Mouse (Mus musculus): ENCODE results near the gene Lztfl1.
"Not testable (repeated sequence)": the region's sequence is repeated elsewhere in the genome, so short reads cannot be mapped to it uniquely, and the experiment has no call there.

The Lztfl1 gene

DNA sequence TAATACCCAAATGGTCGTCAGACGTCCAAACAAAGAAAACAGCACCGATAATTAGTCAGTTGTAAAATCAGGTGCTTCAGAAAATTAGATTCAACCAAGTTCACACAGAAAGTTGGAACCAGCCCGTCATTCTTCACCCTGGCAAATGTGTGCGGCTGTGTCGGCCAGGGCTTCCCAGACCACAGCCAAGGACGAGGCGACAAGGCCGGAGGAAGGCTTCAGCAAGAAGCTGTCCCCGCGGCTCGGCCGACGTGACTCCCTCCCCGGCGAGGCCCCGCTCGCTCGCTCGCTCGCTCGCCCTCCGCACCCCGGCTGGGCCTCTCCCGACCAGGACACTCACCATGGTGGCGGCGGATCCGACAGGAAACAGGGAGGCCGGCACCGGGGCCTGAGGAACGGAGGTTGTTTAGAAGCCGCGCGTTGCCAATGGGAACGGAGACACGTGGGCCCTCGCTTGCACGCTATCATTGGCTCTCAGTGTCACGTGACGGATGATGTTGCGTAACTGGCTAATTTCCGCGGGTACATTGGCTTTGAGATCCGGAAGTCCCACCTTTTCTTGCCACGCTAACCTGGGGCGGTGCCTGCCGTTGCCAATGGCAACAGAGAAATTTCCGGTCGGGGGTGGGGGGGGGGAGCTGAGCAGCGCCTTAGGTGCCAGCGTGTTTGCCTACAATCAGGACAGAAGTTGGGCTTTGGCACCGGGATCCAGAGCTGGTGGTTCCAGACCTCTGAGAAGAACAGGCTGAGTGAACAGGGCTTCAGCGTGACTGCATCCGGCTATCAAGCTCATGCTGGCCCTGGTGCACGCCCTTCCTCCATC lies at the start of gene Lztfl1:
Gene Lztfl1 (minus strand): TSS at position 512 of the 823 bp plus-strand sequence.
- peak; percentile 90 for DNase-seq (ENCODE audit: low spot score)

DNA sequence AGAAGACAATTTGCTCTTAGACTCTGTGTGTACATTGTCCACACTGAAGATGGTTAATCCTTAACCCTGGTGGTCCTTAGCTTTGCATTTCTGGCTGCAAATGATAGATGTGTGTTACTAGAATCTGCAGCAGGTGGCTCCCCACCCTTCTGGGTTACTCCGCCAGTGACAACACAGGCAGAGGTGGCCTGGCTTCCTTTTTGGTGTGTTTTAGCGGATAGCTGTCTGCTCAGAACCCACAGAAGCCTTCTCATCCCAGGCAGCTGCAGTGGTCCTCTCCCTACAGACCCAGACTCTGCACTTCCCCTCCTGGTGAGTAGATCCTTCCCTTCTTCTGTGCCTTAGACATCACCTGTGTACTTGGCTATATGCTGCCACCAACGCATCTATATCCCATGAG lies 49.5 kb upstream of the Lztfl1 start:
- no peak for DNase-seq (ENCODE audit: low spot score)

DNA sequence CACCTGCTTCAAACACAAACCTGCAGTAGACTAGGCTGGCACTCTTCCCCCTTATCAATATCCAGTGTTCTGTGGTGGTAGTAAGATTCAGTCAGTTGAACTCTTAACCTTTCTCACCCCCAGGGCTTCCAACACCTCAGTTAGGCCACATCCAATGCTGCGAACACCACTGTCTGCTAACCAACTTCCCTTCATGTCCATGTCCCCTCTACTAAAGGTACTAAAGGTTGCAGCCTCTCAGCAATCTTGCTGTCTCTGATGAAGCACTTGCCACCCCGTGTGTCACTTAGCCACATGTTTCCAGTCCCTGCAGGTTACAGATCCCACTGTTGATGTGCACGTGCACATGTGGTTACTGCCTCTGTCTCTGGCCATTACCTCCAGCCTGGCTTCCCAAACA lies 46.3 kb upstream of the Lztfl1 start:
- no peak for DNase-seq (ENCODE audit: low spot score)

DNA sequence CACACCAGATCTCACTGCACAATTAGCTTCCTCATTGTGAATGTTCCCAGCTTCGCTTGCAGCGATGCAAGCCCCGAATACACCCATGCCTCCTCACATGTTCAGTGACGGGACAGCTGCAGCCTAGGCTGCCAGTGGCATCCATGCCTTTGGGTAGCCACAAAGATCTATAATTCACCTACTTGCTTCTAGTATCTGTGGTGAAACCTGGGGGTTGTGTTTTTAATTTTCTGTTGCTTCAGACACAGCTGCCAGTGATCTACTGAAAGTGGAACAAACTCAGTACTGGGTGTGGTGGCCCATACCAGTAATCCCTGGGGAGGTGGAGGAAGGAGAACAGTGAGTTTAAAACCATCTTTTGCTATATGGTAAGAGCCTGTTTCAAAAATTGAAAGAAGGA lies 45.4 kb upstream of the Lztfl1 start:
- no peak for DNase-seq (ENCODE audit: low spot score)

DNA sequence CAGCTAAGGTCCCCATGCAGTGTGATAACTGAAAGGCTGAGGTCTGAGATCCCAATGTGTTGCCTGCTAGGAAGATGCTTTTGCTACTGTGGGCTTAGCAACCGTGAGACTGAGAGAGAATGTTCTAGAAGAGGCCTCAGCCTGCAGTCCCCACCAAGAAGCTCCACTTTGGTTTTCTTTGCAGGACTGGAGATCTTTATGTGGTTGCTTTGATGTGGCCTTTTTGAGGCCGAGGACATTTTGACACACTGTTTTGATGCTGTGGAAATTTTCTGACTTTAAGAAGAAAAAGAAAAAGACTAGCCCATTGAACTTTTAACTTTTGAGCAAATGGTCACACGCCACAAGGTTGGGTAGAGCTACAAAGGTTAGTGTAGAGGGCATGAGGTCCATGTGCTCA lies 43.3 kb upstream of the Lztfl1 start:
- no peak for DNase-seq (ENCODE audit: low spot score)

DNA sequence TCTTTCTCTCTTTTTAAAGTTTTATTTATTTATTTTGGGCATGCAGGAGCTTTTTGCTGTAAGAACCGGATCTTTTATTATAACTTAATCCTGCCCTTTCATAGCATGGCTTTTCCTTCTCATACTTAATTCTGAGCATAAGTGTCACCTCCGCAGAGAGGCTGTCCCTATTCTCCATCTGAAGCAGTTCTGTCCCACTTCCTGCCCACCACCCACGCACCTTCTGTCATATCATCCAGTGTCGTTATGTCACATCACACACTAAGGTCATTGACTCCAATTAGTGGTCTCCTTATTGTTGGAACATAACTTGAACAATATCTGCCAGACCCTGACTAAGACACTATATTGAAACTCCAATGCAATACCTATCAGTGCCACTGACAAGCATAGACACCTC lies 41.1 kb upstream of the Lztfl1 start:
- DNase-seq (ENCODE audit: low spot score), result no peak

DNA sequence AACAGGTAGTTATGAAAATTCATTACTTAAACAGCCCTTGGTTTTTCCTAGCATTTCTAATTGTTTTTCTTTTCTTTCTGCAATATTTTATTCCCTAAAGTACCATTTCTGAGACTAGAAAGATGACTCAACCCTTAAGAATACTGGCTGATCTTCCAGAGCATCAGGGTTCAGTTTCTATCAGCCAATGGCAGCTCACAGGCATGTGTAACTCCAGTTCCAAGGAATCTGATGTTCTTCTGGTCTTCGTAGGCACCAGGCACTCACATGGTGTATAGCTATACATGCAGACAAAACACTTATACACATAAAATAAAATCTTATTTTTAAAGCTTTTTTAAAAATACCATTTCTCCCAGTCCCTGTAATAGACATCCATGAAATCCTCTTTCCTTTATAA lies 40.7 kb upstream of the Lztfl1 start:
- DNase-seq (ENCODE audit: low spot score), result no peak

DNA sequence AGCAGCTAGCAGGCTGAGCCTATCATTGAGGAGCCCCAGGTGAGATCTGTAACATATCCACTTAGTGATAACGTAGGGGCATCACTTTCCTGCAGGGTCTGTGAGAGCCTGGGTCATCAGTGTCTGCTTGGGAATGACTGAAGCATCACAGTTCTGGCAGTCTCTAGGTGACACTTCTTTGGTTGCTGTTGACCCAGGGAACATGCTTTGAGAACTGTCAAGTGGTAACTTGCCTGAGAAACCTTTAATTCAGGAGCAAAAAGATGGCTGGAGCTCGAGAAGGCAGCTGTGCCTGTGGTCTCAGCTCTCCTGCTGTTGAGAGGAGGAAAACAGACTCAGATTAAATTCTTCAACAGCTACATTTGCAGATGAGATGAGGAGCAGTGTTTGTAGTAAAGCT lies 39.8 kb upstream of the Lztfl1 start:
- no peak for DNase-seq (ENCODE audit: low spot score)

DNA sequence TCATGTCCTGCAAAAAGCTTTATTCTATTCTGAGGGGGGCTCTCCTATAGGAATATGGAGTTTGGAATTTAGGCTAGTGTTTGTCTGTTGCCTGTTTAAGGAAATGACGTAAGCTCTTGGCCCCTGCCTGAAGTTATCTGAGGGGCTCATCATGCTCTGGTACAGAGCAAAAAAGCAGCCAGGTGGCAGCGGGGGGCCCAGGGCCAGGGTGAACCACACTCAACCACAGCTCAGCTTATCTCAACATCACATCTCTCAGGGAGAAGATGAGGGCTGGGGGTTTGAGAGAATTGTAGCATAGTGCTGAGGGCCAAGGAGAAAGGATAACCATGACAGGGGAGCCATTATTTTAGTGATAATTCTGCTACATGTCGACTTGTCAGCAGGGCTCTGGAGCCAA lies 39.3 kb upstream of the Lztfl1 start:
- no peak for DNase-seq (ENCODE audit: low spot score)

DNA sequence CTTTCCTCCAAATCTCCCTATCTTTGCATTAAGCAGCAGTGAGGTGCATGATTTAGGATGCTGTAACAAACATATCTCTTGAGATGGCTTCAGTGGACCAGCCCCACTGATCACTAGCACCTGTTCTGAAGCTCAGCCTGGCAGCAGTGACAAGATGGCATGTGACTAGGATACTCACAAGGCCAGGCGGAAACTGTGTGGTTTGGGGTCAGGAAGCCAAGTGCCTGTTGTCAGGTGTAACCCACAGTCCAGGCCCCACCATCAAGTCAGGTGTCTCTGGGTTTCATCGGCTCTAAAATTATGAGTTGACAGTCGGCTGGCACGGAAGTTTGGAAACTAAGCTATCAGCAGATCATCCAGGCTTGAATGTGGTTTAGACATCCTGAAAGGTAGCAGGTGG lies 36.8 kb upstream of the Lztfl1 start:
- DNase-seq (ENCODE audit: low spot score), result no peak

DNA sequence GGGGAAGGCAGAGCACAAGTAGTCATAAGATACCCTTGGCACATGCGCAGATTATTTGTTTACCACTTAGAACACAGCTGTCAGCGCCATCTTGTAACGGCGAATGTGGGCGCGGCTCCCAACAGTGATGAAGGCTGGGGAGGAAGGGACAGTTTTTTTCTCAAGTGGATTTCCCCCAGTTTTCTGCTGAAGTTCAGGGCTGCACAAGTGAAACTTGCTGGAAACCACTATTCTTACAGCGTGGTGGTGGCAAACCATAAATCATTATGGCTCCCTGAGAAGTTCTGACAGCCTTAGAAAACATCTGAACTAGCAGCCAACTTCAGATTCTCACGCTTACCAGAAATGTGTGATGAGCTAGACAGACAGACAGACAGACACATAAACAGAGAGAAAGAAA lies 32.2 kb upstream of the Lztfl1 start:
- DNase-seq (ENCODE audit: low spot score), result not testable (repeated sequence)

DNA sequence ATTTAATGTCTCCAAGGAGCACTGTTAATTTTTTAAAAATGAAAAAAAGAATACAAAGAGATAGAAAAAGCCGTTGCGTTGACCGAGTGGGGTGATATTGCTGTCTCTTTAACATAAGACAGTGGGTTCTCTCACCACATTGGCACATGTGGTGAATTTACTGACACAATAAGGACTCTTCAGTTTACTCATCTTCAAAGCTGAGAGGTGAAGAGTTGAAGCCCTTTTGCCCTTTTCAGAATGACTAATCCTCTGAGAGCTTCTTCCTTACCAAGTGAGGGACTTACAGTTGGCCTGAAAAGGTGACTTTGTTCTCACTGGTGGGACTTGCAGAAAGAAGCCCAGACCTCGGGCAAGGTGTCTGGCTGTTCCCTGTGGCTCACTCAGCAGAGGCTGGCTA lies 23.3 kb upstream of the Lztfl1 start:
- no peak for DNase-seq (ENCODE audit: low spot score)

DNA sequence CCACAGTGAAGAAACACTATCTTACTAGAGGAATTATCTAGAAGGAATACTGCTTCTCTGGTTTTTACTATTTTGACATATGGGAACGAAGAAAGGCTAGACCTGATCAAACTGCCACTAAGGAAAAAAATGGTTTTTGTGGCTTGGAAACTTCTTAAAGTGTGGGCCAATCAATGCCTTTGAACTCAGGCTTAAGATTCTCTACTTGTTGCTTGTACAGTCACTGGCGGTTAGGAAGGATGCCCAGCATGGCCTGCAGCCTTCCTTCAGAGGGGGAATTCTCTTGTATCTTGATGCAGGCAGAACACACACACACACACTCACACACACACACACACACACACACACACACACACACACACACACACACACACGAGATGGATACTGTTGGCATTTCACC lies 16.6 kb upstream of the Lztfl1 start:
- no peak for DNase-seq (ENCODE audit: low spot score)

DNA sequence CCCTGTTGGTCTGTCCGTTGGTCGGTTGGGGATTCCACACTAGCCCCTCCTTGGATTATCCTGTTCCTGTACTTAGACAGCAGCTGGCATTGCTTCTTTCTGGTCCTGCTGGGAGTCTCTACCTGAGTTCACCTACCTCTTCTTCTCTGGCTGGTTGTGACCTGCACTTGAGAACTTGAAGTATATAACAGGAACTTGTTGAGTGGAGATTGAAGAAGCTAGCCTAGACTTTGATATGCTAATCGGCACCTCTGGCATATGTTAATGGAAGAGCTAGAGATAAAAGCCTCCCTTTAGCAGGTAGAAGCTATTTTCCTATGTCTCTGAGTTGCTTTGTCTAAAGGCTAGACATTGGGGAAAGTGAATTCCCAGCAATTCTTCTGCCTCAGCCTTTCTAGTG lies 13.8 kb upstream of the Lztfl1 start:
- no peak for DNase-seq (ENCODE audit: low spot score)

DNA sequence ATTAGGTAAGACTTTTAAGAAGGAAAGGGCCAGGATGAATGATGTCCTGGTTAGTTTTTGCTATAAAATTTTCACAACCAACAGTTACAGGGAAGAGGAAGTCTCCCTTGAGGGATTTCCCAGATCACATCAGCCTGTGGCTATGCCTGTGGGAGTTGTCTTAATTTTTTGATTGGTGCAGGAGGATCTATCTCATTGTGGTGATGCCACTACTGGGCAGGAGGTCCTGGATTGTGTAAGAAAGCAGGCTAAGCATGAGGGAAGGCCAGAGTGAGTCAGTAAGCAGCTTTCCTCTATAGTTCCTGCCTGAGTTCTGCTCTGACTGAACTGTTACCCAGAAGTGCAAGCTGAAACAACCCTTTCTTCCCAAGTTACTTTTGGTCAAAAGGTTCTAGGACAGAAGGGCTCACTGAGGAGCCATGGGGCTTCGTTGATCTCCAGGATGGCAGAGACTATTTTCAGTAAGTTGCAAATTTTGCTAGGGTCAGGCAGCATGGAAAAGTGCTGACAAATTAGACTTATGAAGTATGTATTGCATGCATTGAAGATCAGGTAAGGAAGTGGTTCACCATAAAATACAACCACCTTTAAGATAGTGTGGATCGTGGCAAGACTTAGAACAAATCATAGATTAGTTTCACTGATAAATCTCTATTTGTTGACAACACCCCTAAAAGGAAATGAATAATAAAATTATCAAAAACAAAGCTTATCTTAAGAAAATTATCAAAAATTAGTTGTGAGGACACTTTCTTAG lies 5.4 kb upstream of the Lztfl1 start:
- DNase-seq (ENCODE audit: low spot score), result no peak

DNA sequence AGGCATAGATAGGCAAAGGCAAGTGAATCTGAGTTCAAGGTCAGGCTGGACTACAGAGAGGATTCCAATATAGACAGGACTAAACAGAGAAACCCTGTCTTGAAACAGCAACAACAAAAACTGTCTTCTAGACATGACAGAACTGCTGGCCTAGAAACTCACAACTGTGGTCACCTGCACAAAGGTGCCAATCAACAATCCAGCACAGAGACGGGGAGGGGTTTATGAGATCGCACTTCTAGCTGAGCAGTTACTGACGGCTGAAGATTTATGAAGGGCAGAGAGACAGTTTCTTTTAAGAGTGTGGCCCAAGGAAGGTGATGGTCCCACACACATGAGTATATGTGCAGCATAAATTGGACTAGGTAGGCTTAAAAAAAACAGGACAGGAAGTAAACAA lies 1.2 kb downstream of the Lztfl1 start:
- DNase-seq (ENCODE audit: low spot score), result no peak

DNA sequence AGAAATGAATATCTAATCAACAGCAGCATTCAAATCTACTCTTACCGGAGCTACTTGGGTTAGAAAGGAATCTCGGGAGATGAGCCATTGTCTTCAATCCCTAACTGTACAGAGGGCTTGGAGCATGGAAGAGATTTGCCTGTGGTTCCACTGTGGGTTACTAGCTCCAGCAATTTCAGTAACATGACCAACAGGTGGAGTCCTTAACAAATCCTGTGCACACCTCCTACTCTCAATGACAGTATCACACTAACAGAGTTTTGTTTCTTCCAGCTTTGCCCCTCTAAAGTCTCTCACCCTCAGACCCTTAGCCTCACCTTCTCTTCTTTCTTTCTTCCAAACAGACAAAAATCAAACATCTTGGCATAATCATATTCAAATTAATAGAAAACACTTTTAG lies 4.4 kb downstream of the Lztfl1 start:
- no peak for DNase-seq (ENCODE audit: low spot score)

DNA sequence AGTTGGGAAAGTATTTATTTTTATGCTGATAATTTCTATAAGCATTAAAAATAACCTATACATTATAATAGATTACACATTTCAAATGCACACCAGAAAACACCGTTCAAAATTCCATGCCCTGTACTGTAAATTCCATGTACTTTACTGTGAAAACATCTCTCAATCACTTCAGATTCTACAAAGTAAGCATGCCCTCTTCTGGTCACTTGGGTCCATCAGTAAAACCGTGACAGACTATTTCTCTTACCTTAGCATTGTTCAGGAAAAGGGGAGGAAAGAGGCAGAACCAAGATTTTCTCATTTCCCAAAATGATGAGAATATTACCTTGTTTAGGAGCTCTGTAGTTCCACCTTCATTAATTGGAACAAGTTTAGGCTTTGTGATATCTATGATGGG lies 8.3 kb downstream of the Lztfl1 start:
- no peak for DNase-seq (ENCODE audit: low spot score)

DNA sequence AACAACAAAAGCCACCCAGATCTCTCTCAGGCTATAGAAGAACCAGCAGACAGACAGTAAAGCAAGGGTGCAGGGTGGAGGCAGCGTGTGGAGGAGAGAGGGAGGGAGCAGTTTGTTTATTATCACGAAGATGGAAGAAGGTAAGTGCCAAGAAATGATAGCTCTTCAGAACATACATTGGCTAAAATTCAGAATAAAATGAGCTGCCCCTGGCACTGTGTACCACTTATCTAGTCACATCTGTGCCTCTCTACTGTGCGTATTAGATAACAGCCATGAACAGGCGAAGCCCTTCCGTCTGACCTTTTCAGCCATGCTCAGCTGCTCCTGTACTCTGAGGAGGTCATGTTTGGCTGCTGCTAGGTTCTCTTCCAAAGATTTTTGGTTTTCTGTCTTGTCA lies 15.7 kb downstream of the Lztfl1 start:
- DNase-seq (ENCODE audit: low spot score), result no peak

DNA sequence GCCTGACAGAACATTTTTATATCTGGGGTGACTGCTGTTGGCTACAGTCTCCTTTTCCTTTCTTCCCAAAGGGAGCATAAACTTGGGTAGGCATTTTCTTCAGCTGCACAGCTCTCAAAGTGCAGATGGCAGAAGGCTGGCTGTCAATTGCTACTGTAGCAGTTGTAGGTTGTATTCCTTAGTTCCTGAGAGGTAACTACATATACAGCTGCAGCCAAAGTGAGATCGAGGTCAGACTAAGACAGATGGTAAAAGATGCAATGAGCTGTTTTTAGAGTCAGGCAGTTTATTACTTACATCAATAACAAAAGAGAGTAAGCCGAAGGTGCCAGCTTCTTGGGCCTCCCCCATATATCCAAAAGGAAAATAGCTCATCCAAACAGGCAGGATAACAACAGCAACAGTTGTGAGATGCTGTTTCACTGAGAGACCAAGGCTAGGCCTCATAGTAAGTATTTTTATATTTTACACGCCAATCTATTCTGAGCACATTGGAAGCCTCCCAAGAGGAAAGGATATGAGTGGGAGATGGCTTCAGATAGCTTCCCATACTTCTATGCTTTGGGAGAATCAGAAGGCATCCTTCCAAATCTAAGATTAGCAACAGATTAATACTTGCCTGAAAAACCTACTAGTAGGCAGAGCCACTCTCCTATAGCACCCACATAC lies 21.7 kb downstream of the Lztfl1 start:
- no peak for DNase-seq (ENCODE audit: low spot score)

DNA sequence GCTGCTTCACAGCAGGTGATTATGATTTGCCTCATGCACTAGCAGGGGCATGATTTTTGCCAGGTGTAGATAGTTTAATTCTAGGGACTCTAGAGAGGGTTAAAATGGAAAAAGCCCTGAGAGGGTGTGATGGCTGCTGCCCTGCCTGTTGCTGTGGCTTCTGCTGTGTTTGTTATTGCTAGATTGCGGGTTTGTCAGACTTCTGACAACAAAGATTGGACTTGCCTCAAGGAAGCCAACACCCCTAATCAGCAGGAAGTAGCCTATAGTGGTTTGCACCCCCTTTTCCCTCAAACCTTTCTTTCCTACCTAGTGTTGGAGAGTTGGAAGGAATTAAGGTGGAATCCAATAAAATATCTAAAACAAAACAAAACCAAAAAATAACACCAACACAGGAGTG lies 29.3 kb downstream of the Lztfl1 start:
- no peak for DNase-seq (ENCODE audit: low spot score)

DNA sequence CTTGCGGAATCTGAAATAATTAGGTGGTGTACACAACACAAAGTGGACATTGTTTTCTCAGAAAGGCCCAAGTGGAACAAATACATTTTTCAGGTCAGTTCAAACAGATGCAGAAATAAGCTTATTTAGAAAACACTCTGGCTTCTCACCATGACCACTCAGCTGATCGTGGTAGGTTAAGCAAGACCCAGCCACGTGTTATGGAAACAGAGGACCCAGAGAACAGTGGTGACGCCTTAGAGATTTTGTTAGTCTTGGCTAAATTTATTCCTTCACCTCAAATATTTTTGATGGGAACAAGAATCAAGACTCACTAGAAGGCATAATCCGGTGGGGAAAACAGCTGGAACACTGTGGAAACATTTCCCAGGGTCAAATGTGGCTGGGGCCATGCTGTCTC lies 31.3 kb downstream of the Lztfl1 start:
- no peak for DNase-seq (ENCODE audit: low spot score)

DNA sequence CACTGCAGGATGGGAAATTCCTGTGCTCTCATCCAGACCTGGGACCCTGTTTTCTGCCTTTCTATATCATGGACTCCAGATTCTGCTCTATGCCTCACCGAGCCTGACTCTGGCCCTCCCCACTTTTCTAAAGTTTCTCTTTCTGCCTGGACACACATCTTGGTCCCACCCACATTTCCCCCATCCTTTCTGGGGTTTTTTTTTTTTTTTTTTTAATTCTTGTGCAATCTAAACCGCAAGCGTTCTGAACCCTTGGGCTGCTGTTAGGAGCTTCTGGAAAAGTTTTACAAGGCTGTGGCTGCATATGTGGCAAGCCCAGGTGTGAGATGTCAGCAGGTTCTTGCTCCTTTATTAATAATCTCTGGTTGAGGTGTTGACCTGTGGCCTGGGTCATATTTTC lies 33.8 kb downstream of the Lztfl1 start:
- no peak for DNase-seq (ENCODE audit: low spot score)
